Mouse (Mus musculus) hindbrain, embryonic 12.5 days (tissue): ENCODE measurements around the gene Cacnb4. TPM values are rescaled to one million over a fixed set of nuclear protein-coding genes. Genes with fewer than 3 reads are reported as not detected.

Experiments
- ATAC-seq: fragments of 200-750 bp; cut with Nextera tagmentation; 2 replicates; pipeline ENCODE4 v1.8.0; 2017; ENCODE audit warnings: moderate TSS enrichment; ENCODE audit not compliant: low FRiP score
- H3K27ac ChIP-seq: fragments of 300-500 bp; sonication (generic); 2 replicates; pipeline ENCODE4 v1.5.1; 2016; ENCODE audit warnings: mild to moderate bottlenecking
- H3K27me3 ChIP-seq: fragments of 300-500 bp; sonication (generic); 2 replicates; pipeline ENCODE4 v1.6.1; 2016; ENCODE audit warnings: mild to moderate bottlenecking
- H3K36me3 ChIP-seq: fragments of 300-500 bp; sonication (generic); 2 replicates; pipeline ENCODE4 v1.6.1; 2016; ENCODE audit warnings: mild to moderate bottlenecking
- H3K4me1 ChIP-seq: fragments of 300-500 bp; sonication (generic); 2 replicates; pipeline ENCODE4 v1.6.1; 2016
- H3K4me2 ChIP-seq: fragments of 300-500 bp; sonication (generic); replicated peaks from 2 replicates; pipeline ENCODE4 v1.6.1; 2016; ENCODE audit warnings: mild to moderate bottlenecking
- H3K4me3 ChIP-seq: fragments of 300-500 bp; sonication (generic); 2 replicates; pipeline ENCODE4 v1.5.1; 2016; ENCODE audit warnings: mild to moderate bottlenecking
- H3K9ac ChIP-seq: fragments of 300-500 bp; sonication (generic); 2 replicates; pipeline ENCODE4 v1.6.1; 2016; ENCODE audit warnings: mild to moderate bottlenecking, moderate library complexity
- H3K9me3 ChIP-seq: fragments of 300-500 bp; sonication (generic); replicated peaks from 2 replicates; pipeline ENCODE4 v1.6.1; 2016; ENCODE audit warnings: mild to moderate bottlenecking
- WGBS: fragments of 180-500 bp; shearing (Covaris S2); methylation state at CpG from one replicate; pipeline ENCODE4 v1.1.7; 2016; 5-methylcytosine and 5-hydroxymethylcytosine counted together
- polyA plus RNA-seq: library from polyadenylated mRNA; unstranded; fragments of >200 nt; fragmentation: Nextera tagmentation; extraction: Ambion mirVana; gene quantifications from 2 replicates; pipeline ENCODE4 v1.2.1, GENCODE M21; 2016

Gene Cacnb4
- polyA plus RNA-seq, 1 experiment from 2014 or later, result 5.9 TPM

- H3K27ac ChIP-seq, result no peak overlapping the region
- ATAC-seq, result no peak
- no peak overlapping the region for H3K4me2 ChIP-seq
- peaks cover 25% of the 10 kb centered on the region for H3K36me3 ChIP-seq
- no peak overlapping the region for H3K9ac ChIP-seq
- no peak overlapping the region for H3K4me3 ChIP-seq
- 55% methylated on average over 4 of the region's 4 CpGs for WGBS
- H3K27me3 ChIP-seq, result no peaks in the 10 kb centered on the region
- H3K4me1 ChIP-seq, result 0 out of 2 replicates have a peak, but pooled peaks cover 2% of the 10 kb centered on the region
- H3K9me3 ChIP-seq, result no peaks in the 10 kb centered on the region
These were observed 204.9 kb downstream of the Cacnb4 start for GRCm38 (mm10) chr2:52471545-52472291.

DNA sequence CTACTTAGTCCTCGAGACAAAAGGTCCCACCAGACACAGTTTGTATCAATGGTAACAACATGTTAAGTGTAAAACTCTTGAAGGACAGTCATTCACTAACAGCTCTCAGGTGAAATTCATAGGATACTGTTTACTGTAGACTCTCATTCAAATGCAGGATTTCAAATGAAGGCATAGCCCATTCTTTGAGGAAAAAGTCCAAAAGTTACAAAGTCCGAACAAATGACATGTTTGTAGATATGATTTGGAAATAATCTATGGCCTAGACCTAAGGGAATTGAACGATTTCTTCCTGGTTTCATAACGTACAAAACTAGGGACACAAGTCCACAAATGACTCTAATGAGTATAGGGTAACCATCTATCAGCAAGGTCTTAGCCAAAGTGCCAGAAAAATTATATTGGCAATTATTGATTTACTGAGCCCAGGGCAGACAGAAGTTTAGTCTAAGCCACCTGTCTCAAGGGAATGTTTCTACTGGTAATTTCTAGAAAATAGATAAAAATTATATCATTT lies 206.5 kb downstream of the Cacnb4 start:
- no peaks in the 10 kb centered on the region for H3K9me3 ChIP-seq
- H3K27me3 ChIP-seq, result no peaks in the 10 kb centered on the region
- ATAC-seq, result no peak
- H3K4me3 ChIP-seq, result no peak overlapping the region
- no peak overlapping the region for H3K27ac ChIP-seq
- H3K4me1 ChIP-seq, result 0 out of 2 replicates have a peak, but pooled peaks cover 2% of the 10 kb centered on the region
- WGBS, result 88% methylated on average over 4 of the region's 4 CpGs
- H3K36me3 ChIP-seq, result peaks cover 14% of the 10 kb centered on the region
- no peak overlapping the region for H3K9ac ChIP-seq
- no peak overlapping the region for H3K4me2 ChIP-seq

DNA sequence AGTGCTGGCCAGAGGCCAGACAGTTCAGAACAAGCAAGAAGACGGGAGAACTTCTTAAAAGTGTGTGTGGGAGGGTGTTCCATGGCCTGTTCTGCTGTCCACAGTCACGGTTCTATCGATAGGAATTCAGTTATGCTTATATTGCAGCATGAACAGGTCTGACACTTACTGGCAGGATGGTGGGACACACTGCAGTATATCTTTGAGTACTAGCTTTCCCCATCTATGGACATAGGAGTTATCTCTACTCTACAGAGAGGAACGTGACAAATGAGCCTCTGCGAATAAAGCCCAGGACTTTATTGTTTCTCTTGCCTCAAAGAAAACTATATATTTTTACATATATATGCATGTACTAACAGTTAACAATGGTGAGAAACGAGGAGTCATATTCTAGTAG lies 209.0 kb downstream of the Cacnb4 start:
- 86% methylated on average over 6 of the region's 6 CpGs for WGBS
- Histone ChIP-seq H3K36me3 (no peaks in the 10 kb centered on the region), H3K27me3 (no peaks in the 10 kb centered on the region), H3K27ac (no peak overlapping the region), H3K9me3 (no peaks in the 10 kb centered on the region), H3K4me3 (no peak overlapping the region), H3K9ac (no peak overlapping the region), H3K4me1 (0 out of 2 replicates have a peak, but pooled peaks cover 2% of the 10 kb centered on the region), H3K4me2 (no peak overlapping the region)
- no peak for ATAC-seq

GRCm38 (mm10) chr2:52461206-52461967 lies 215.2 kb downstream of the Cacnb4 start:
- Histone ChIP-seq H3K4me3 (no peak overlapping the region), H3K4me2 (no peak overlapping the region), H3K27me3 (no peaks in the 10 kb centered on the region), H3K27ac (no peak overlapping the region), H3K4me1 (no peaks in the 10 kb centered on the region), H3K9me3 (no peaks in the 10 kb centered on the region), H3K36me3 (no peaks in the 10 kb centered on the region), H3K9ac (no peak overlapping the region)
- ATAC-seq, result no peak
- WGBS, result 93% methylated on average over 12 of the region's 12 CpGs

GRCm38 (mm10) chr2:52455606-52456479 lies 220.8 kb downstream of the Cacnb4 start:
- H3K9ac ChIP-seq, result no peak overlapping the region
- no peaks in the 10 kb centered on the region for H3K9me3 ChIP-seq
- 78% methylated on average over 7 of the region's 7 CpGs for WGBS
- H3K27ac ChIP-seq, result no peak overlapping the region
- H3K4me1 ChIP-seq, result no peaks in the 10 kb centered on the region
- peaks cover 9% of the 10 kb centered on the region for H3K36me3 ChIP-seq
- H3K27me3 ChIP-seq, result no peaks in the 10 kb centered on the region
- no peak for ATAC-seq
- no peak overlapping the region for H3K4me3 ChIP-seq
- no peak overlapping the region for H3K4me2 ChIP-seq

- Histone ChIP-seq H3K9me3 (no peaks in the 10 kb centered on the region), H3K27ac (no peak overlapping the region), H3K36me3 (peaks cover 14% of the 10 kb centered on the region), H3K27me3 (no peaks in the 10 kb centered on the region), H3K4me2 (no peak overlapping the region), H3K9ac (no peak overlapping the region), H3K4me3 (no peak overlapping the region), H3K4me1 (no peaks in the 10 kb centered on the region)
- WGBS, result 87% methylated on average over 8 of the region's 8 CpGs
- no peak for ATAC-seq
These were observed 226.8 kb downstream of the Cacnb4 start for GRCm38 (mm10) chr2:52449818-52450217.

GRCm38 (mm10) chr2:52448916-52449315 lies 227.7 kb downstream of the Cacnb4 start:
- Histone ChIP-seq H3K4me3 (no peak overlapping the region), H3K27ac (no peak overlapping the region), H3K9ac (no peak overlapping the region), H3K4me2 (no peak overlapping the region), H3K9me3 (no peaks in the 10 kb centered on the region), H3K27me3 (no peaks in the 10 kb centered on the region), H3K36me3 (peaks cover 14% of the 10 kb centered on the region), H3K4me1 (no peaks in the 10 kb centered on the region)
- 78% methylated on average over 1 of the region's 1 CpGs for WGBS
- no peak for ATAC-seq

DNA sequence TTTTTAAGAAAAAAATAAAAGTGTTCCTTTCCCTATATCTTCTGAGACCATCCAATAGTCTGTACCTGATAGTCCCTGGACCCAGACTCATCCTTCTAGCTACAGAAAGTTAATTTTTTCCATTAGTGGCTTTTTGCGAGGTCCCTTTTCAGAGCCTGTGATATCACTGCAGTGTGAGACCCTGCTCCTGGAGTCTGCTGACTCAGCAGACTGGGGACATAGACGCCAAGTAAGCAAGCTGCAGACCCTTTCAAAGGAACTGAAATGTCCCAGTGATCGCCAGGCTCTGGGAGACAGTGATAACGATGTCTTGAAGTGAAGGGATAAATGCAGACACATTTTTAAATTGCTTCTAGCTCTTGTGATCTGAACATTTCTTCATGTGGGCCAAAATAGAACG lies 230.0 kb downstream of the Cacnb4 start:
- Histone ChIP-seq H3K4me2 (no peak overlapping the region), H3K4me3 (no peak overlapping the region), H3K27ac (no peak overlapping the region), H3K4me1 (no peaks in the 10 kb centered on the region), H3K9me3 (no peaks in the 10 kb centered on the region), H3K27me3 (no peaks in the 10 kb centered on the region), H3K9ac (no peak overlapping the region), H3K36me3 (peaks cover 13% of the 10 kb centered on the region)
- no peak for ATAC-seq
- 73% methylated on average over 5 of the region's 5 CpGs for WGBS

DNA sequence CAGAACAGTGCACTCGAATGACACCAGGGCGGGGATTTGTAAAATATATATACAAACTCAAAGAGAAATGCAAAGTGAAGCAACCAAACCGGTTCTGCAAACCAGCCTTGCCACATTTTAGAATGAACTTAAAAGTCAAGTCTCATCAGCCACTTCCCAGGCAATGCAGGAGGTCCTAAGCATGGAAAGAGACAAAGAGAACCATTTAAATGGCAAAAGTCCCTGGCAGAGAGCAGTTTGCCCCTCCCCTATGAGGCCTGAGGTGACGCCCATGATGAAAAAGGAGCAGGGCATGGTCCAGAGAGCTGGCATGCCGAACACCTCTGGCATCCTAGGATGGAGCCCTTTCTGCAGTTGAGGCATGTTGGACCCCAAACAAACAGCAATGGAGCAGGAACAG lies 234.5 kb downstream of the Cacnb4 start:
- Histone ChIP-seq H3K4me2 (no peak overlapping the region), H3K4me1 (no peaks in the 10 kb centered on the region), H3K9me3 (no peaks in the 10 kb centered on the region), H3K27ac (no peak overlapping the region), H3K27me3 (no peaks in the 10 kb centered on the region), H3K9ac (no peak overlapping the region), H3K4me3 (no peak overlapping the region), H3K36me3 (no peaks in the 10 kb centered on the region)
- ATAC-seq, result no peak
- 34% methylated on average over 5 of the region's 5 CpGs for WGBS

GRCm38 (mm10) chr2:52440420-52441015 lies 236.1 kb downstream of the Cacnb4 start:
- WGBS, result 87% methylated on average over 4 of the region's 4 CpGs
- Histone ChIP-seq H3K4me2 (no peak overlapping the region), H3K27ac (no peak overlapping the region), H3K27me3 (no peaks in the 10 kb centered on the region), H3K9ac (no peak overlapping the region), H3K9me3 (no peaks in the 10 kb centered on the region), H3K4me1 (no peaks in the 10 kb centered on the region), H3K36me3 (0 out of 2 replicates have a peak, but pooled peaks cover 5% of the 10 kb centered on the region), H3K4me3 (no peak overlapping the region)
- no peak for ATAC-seq

GRCm38 (mm10) chr2:52438437-52438836 lies 238.2 kb downstream of the Cacnb4 start:
- H3K27me3 ChIP-seq, result no peaks in the 10 kb centered on the region
- no peak overlapping the region for H3K4me2 ChIP-seq
- 94% methylated on average over 4 of the region's 4 CpGs for WGBS
- H3K4me3 ChIP-seq, result no peak overlapping the region
- H3K4me1 ChIP-seq, result no peaks in the 10 kb centered on the region
- H3K9me3 ChIP-seq, result no peaks in the 10 kb centered on the region
- no peak for ATAC-seq
- no peak overlapping the region for H3K27ac ChIP-seq
- H3K9ac ChIP-seq, result no peak overlapping the region
- 0 out of 2 replicates have a peak, but pooled peaks cover 5% of the 10 kb centered on the region for H3K36me3 ChIP-seq
